Mouse (Mus musculus): ENCODE data around the gene Poln.

- TF ChIP-seq CTCF (IDR thresholded peaks at IDR 0.05; ENCODE audit: extremely low read depth, insufficient read depth, insufficient read length, insufficient replicate concordance) = no peak
- no peak for TF ChIP-seq POLR2A (IDR thresholded peaks at IDR 0.05; ENCODE audit: low read depth, low read length)
Observed at GRCm38 (mm10) chr5:34176691-34177090, 7.4 kb upstream of the Poln start.
